Mouse (Mus musculus): ENCODE measurements around the gene Mtcl1. TPM values are rescaled to one million over a fixed set of nuclear protein-coding genes. Genes with fewer than 3 reads are reported as not detected.

The Mtcl1 gene
- polyA plus RNA-seq, 1 experiment from 2014 or later: 27.7 TPM

DNA sequence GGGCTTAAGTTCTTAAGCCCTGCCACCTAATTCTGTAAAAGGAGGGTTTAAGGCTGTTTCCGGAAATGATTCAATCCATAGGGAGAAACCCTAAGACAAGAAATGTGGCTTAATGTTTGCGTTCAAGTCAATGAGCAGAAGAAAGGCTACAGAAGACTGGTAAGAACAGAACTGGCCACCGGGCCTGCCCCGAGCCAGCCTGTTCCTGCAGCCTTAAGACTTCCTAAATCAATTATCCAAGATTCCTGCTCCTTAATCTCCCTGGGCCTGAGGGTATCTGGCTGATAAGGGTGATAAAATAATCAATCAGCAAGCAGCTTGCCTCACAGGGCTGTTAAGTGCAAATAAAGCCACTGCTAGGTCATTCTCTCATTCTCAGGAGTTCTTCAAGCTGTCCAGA is 31.8 kb downstream of the Mtcl1 start:
- Histone ChIP-seq H3K4me2 (peak overlapping the region; percentile 51; the same call in 1 of the 2 replicates), H3K4me1 (peaks cover 34% of the 10 kb centered on the region), H3K27ac (replicated peaks) (peak overlapping the region; percentile 46), H3K36me3 (peaks cover 4% of the 10 kb centered on the region; the same call in 1 of the 2 replicates), H3K9me3 (replicated peaks) (no peaks in the 10 kb centered on the region), H3K27me3 (replicated peaks) (no peaks in the 10 kb centered on the region), H3K9ac (replicated peaks) (peak overlapping the region; percentile 1; the same call in 1 of the 2 replicates), H3K4me3 (replicated peaks) (no peak overlapping the region)
- 13% methylated on average over 4 of the region's 4 CpGs for WGBS
- no peak for ATAC-seq (ENCODE audit: low FRiP score)

DNA sequence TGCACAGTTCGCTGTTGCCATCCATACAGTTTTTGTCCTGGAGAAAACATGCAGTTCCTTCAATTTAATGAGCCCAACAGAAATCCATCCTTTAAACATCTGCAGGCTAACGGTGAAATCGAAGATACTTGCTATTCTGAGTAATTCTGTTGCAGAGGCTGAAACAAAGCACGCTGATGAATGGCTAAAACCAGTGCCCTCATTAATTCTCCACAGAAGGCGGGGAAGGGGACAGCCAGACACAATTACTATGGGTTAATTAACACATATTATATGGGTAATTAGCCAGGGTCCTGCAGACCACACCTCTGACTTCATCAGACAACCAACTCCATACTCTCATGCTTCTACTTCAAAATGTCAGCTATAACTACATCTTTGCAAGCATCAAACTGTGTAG is 32.2 kb downstream of the Mtcl1 start:
- no peaks in the 10 kb centered on the region for H3K27me3 ChIP-seq (replicated peaks)
- peak overlapping the region; percentile 1; the same call in 1 of the 2 replicates for H3K9ac ChIP-seq (replicated peaks)
- peaks cover 38% of the 10 kb centered on the region for H3K4me1 ChIP-seq
- peak overlapping the region; percentile 51 for H3K4me2 ChIP-seq
- WGBS: 9% methylated on average over 5 of the region's 5 CpGs
- no peaks in the 10 kb centered on the region for H3K9me3 ChIP-seq (replicated peaks)
- peak overlapping the region; percentile 19; the same call in 1 of the 2 replicates for H3K4me3 ChIP-seq (replicated peaks)
- 0 out of 2 replicates have a peak, but pooled peaks cover 3% of the 10 kb centered on the region for H3K36me3 ChIP-seq
- H3K27ac ChIP-seq (replicated peaks): peak overlapping the region; percentile 46
- peak; percentile 37; the same call in 1 of the 2 replicates for ATAC-seq (ENCODE audit: low FRiP score)

DNA sequence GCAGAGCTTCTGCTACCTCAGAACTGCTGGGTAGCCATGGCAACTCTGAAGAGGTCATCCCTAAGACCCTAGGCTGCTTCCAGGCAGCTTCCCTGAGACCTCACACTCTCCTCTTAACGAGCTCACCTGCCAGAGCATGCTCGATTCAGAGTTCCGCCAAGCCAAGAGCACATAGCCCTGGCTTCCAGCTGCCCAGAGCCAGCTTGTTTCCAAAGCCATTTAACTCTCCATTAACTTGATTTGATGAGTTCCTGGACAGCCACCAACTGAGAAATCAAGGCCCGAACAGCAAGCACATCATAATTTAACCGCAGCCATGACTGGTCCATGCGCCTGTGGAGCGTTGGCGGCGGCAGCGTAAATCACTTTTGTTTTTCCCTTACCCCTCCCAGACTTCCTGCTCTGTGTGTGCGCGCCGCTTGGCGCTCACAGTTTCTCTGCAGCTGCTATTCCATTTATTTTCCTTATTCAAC is 32.7 kb downstream of the Mtcl1 start:
- H3K36me3 ChIP-seq: no peaks in the 10 kb centered on the region
- 0 out of 2 replicates have a peak overlapping the region, but pooled peaks have one; percentile 1 for H3K9ac ChIP-seq (replicated peaks)
- H3K27me3 ChIP-seq (replicated peaks): no peaks in the 10 kb centered on the region
- 5% methylated on average over 14 of the region's 14 CpGs for WGBS
- peaks cover 43% of the 10 kb centered on the region for H3K4me1 ChIP-seq
- peak overlapping the region; percentile 51 for H3K4me2 ChIP-seq
- H3K9me3 ChIP-seq (replicated peaks): no peaks in the 10 kb centered on the region
- H3K27ac ChIP-seq (replicated peaks): peak overlapping the region; percentile 46
- peak; percentile 84 for ATAC-seq (ENCODE audit: low FRiP score)
- H3K4me3 ChIP-seq (replicated peaks): peak overlapping the region; percentile 19

DNA sequence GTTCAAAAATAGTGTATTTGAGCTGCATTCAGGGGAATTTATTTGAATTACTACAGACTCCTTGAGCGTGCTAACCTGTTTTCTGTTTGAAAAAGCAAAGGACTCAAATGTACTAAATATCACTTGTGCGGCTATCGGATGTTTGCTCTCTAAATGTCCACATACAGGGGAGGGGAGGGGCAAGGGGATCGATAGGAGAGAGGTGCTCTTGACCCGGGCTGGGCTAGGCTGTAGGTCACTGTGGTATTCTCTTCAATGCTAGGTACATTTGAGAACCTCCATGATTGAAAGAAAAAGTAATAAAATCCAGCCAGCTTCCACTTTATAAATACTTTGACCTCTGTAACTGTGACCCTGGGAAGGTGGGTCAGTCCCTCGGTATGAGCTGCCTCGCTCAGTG is 33.1 kb downstream of the Mtcl1 start:
- H3K9ac ChIP-seq (replicated peaks): no peak overlapping the region
- no peaks in the 10 kb centered on the region for H3K36me3 ChIP-seq
- 38% methylated on average over 7 of the region's 7 CpGs for WGBS
- H3K4me2 ChIP-seq: peak overlapping the region; percentile 51
- H3K4me1 ChIP-seq: peaks cover 44% of the 10 kb centered on the region
- H3K27me3 ChIP-seq (replicated peaks): no peaks in the 10 kb centered on the region
- no peaks in the 10 kb centered on the region for H3K9me3 ChIP-seq (replicated peaks)
- peak overlapping the region; percentile 46 for H3K27ac ChIP-seq (replicated peaks)
- no peak for ATAC-seq (ENCODE audit: low FRiP score)
- no peak overlapping the region for H3K4me3 ChIP-seq (replicated peaks)

DNA sequence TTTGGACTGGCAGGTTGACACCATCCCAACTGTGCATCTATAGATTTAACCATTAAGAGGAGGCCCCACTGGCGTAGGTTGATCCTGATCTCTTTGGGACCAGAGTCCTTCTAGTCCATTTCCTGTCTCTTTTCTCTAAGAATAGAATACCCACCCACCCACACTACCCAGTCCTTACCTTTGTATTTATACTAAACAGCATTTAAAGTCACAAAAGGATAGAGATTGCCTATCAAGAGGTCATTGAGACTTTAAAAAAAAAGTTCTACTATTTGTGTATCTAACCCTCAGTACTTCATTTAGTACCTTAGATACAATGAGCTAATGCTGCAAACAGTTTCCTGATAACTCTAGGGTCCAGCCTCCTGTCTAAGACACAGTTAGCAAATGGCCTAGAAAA is 35.2 kb downstream of the Mtcl1 start:
- Histone ChIP-seq H3K27ac (replicated peaks) (no peak overlapping the region), H3K36me3 (peaks cover 5% of the 10 kb centered on the region; the same call in 1 of the 2 replicates), H3K9ac (replicated peaks) (no peak overlapping the region), H3K9me3 (replicated peaks) (no peaks in the 10 kb centered on the region), H3K4me3 (replicated peaks) (no peak overlapping the region), H3K4me2 (no peak overlapping the region), H3K4me1 (peaks cover 48% of the 10 kb centered on the region), H3K27me3 (replicated peaks) (no peaks in the 10 kb centered on the region)
- no peak for ATAC-seq (ENCODE audit: low FRiP score)
- WGBS: 94% methylated on average over 1 of the region's 1 CpGs

DNA sequence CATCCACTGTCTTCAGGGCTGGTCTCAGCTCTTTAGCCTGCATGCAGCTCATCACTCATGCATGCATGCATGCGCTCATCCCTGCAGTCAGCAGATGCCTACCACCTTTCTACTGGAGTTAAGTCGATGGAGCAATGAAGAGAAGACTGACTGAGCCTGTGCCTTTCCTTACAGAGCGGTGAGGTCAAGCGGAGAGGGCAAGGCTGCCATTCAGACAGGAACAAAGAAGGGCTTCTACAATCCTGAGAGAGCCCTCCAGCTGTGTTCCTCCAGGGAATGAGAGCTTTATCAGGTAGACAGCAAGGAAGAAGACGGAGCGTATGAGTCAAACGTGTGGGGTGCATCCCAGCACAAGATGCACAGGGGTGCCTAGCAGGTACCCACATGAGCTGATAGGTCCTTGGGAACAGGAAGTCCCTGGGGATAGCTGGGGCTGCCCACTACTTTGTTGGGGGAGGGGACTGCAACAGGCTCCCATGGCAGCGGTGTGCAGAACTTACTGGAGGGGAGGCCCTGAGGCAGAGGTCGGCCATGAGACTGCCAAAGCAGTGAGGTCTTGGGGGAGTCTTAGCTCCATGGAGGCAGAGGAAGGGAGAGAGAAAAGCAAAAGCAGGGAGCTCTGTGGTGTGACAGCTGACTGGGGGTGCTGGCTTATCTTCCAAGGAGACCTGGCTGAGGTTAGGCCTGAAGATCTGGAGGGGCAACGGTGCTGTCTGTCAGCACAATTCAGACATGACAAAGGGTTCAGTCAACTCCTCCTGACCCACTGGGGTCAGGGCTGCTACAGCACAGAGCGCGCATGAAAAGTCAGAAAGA is 37.2 kb downstream of the Mtcl1 start:
- Histone ChIP-seq H3K36me3 (peaks cover 5% of the 10 kb centered on the region; the same call in 1 of the 2 replicates), H3K4me2 (no peak overlapping the region), H3K9ac (replicated peaks) (no peak overlapping the region), H3K4me1 (peaks cover 37% of the 10 kb centered on the region), H3K27me3 (replicated peaks) (no peaks in the 10 kb centered on the region), H3K4me3 (replicated peaks) (no peak overlapping the region), H3K27ac (replicated peaks) (no peak overlapping the region), H3K9me3 (replicated peaks) (no peaks in the 10 kb centered on the region)
- 24% methylated on average over 12 of the region's 12 CpGs for WGBS
- no peak for ATAC-seq (ENCODE audit: low FRiP score)

DNA sequence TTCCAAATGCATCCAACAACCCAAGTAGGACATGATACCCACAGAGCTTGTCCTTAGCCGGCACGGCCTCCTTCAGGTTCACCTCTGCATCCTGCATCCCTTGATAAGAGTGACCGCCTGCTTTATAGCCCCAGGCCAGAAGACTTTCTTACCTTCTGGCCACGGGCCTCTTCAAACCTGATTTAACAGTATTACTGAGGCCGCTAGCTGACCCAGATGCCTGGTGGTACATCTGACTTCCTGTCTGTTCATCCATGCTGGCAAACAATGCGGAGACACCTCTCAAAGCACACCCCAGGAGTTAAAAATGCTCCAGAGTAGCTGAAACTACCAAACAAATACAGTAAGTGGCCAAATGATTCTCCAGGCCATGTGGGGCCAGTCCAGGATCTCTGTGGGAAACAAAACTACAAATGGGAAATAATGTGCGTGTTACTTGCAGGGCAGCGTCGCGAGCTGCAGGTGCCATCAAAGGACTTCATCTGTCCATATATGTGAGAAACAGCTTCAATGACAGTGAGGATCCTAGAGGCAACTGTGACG is 38.6 kb downstream of the Mtcl1 start:
- H3K27me3 ChIP-seq (replicated peaks): no peaks in the 10 kb centered on the region
- H3K4me2 ChIP-seq: no peak overlapping the region
- H3K4me3 ChIP-seq (replicated peaks): no peak overlapping the region
- H3K9me3 ChIP-seq (replicated peaks): no peaks in the 10 kb centered on the region
- ATAC-seq (ENCODE audit: low FRiP score): no peak
- H3K9ac ChIP-seq (replicated peaks): no peak overlapping the region
- H3K36me3 ChIP-seq: peaks cover 5% of the 10 kb centered on the region; the same call in 1 of the 2 replicates
- H3K27ac ChIP-seq (replicated peaks): no peak overlapping the region
- peaks cover 33% of the 10 kb centered on the region for H3K4me1 ChIP-seq
- 86% methylated on average over 11 of the region's 11 CpGs for WGBS

DNA sequence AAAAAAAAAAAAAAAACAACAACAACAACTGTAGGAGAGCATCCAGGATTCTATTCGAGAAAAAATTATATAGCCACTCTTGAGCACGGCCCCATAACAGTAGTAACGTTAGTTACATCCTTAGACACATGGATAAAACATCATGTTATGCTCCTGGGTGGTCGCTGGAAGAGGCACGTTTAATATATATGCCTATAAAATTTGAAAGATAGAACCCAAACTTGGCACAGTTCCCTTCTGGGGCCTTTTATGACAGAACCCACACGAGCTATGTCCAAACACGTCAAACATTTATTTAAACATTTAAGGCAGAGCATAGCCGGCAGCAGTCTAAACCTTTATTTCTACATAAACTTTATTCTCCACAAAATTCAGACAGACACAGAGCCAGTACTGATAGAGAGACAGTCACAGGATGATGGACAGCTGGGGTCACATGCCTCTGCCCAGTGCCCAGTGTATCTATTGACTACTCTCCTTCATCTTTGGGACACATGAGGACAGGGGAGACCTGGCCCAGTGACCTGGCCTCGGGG is 40.4 kb downstream of the Mtcl1 start:
- ATAC-seq (ENCODE audit: low FRiP score): no peak
- peaks cover 5% of the 10 kb centered on the region; the same call in 1 of the 2 replicates for H3K36me3 ChIP-seq
- no peaks in the 10 kb centered on the region for H3K27me3 ChIP-seq (replicated peaks)
- no peak overlapping the region for H3K4me3 ChIP-seq (replicated peaks)
- H3K9ac ChIP-seq (replicated peaks): no peak overlapping the region
- H3K27ac ChIP-seq (replicated peaks): no peak overlapping the region
- peaks cover 41% of the 10 kb centered on the region for H3K4me1 ChIP-seq
- H3K4me2 ChIP-seq: no peak overlapping the region
- H3K9me3 ChIP-seq (replicated peaks): no peaks in the 10 kb centered on the region
- 68% methylated on average over 9 of the region's 9 CpGs for WGBS

DNA sequence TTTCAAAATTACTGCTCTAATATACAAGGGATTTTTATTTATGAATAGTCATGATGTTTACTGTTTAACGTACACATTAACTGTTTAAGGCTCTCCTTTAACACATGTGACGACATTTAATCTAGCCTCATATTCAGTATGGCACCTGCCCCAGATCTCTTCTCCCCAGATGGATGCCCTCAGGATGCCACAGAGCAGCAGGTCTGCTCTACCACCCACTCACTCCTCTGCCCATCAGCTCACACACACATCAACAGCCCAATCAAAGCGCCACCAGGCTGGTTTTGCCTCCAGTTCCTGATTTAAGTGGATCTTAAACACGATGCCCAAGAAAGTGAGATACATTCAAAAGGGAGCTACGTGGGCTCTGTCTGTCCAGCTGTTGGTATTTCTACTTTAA is 41.1 kb downstream of the Mtcl1 start:
- 89% methylated on average over 5 of the region's 5 CpGs for whole genome bisulfite sequencing
- Histone ChIP-seq H3K4me1 (peaks cover 41% of the 10 kb centered on the region), H3K36me3 (peaks cover 5% of the 10 kb centered on the region; the same call in 1 of the 2 replicates), H3K27me3 (replicated peaks) (no peaks in the 10 kb centered on the region), H3K4me3 (replicated peaks) (no peak overlapping the region), H3K4me2 (no peak overlapping the region), H3K9ac (replicated peaks) (no peak overlapping the region), H3K9me3 (replicated peaks) (no peaks in the 10 kb centered on the region), H3K27ac (replicated peaks) (no peak overlapping the region; the same call in 1 of the 2 replicates)
- no peak for ATAC-seq (ENCODE audit: low FRiP score)

DNA sequence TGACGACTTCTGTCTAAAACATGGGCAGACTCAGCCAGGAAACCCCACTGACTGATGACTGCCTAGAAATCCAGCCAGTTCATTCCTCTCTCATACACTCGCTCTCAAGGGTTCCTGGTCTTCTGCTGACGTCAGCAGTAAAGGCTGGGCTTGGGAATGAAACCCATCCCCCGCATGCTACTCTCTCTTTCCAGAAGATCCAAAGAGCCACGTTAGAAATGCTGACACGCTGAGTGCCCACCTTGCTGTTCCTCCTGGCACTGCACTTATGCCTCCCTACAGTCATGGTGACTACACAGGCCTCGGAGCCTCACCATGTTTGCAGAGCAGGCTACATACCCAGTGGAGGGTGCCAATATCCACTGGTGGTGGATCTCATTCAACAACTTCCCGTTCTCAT is 41.7 kb downstream of the Mtcl1 start:
- no peak for ATAC-seq (ENCODE audit: low FRiP score)
- no peak overlapping the region for H3K27ac ChIP-seq (replicated peaks)
- H3K9ac ChIP-seq (replicated peaks): no peak overlapping the region
- peaks cover 47% of the 10 kb centered on the region for H3K4me1 ChIP-seq
- H3K4me3 ChIP-seq (replicated peaks): no peak overlapping the region
- H3K9me3 ChIP-seq (replicated peaks): no peaks in the 10 kb centered on the region
- H3K27me3 ChIP-seq (replicated peaks): no peaks in the 10 kb centered on the region
- H3K36me3 ChIP-seq: peaks cover 5% of the 10 kb centered on the region; the same call in 1 of the 2 replicates
- no peak overlapping the region for H3K4me2 ChIP-seq
- WGBS: 57% methylated on average over 8 of the region's 8 CpGs

DNA sequence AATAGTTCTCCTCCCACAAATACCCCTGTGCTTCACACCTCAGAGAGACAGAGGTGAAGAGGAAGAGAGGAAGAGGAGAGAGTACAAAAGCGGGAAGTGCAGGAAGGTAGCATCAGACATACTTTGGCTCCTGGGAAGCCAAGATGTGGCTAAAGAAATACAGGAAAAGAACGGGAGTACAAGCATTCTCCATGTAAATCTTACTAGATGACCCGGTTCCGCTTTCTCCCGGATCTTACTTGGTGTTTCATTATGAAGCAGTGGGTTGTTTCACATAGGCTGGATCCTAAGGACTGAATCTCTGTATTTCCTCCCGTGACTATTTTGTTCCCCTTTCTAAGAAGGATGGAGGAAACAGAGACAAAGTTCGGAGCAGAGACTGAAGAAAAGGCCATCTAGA is 43.9 kb downstream of the Mtcl1 start:
- ATAC-seq (ENCODE audit: low FRiP score): no peak
- Histone ChIP-seq H3K27ac (replicated peaks) (no peak overlapping the region; the same call in 1 of the 2 replicates), H3K4me1 (peaks cover 50% of the 10 kb centered on the region)

More for the DNA sequence above, 43.9 kb downstream of the Mtcl1 start:
- Histone ChIP-seq H3K4me2 (no peak overlapping the region), H3K9me3 (replicated peaks) (no peaks in the 10 kb centered on the region), H3K36me3 (peaks cover 5% of the 10 kb centered on the region; the same call in 1 of the 2 replicates), H3K4me3 (replicated peaks) (no peak overlapping the region), H3K9ac (replicated peaks) (no peak overlapping the region), H3K27me3 (replicated peaks) (no peaks in the 10 kb centered on the region)
- WGBS: 35% methylated on average over 7 of the region's 7 CpGs
